Mouse (Mus musculus) retina, postnatal 7 days (tissue): Measurements from ENCODE around the gene AF067063.
A peak's percentile ranks its signal among the peaks of the same experiment; 100 is the strongest.
"Not testable (repeated sequence)": the region's sequence is repeated elsewhere in the genome, so short reads cannot be mapped to it uniquely, and the experiment has no call there.

Experiments used
- DNase-seq: peaks from one replicate; pipeline ENCODE4 v3.0.0-alpha.2; 2012; ENCODE audit warnings: low read depth, low spot score

The AF067063 gene

GRCm38 (mm10) chr13:119830116-119830515 is at the start of gene AF067063:
Gene AF067063, minus strand, starts transcription at chr13:119830216.
- DNase-seq, result not testable (repeated sequence)

DNA sequence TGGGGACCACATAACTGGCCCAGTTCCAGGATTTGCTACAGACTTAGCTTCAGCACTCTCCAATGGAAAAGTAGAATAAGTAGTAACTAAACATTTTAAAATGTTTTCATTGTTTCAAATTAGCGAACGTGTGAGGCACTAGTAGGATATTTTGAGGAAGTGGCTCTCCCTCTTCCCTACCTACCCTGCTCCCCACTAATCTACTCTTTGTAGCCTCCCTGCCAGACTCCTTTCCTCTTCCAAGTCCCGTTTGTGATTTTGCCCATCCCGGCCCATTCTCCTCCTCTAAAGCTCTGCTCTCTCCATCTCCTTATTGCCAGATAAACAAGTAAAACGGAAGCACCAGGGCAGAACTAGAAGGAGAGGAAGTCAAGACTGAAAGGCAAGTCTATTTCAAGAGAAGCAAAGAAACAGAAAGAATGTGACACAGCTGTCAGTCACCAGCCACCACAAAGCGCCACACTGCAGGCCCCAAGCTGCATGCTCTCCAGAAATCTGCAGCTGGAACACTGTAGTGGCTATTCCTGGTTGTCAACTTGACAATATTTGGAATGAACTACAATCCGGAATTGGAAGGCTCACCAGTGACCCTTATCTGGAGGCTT is 34.5 kb upstream of the AF067063 start:
- DNase-seq, result not testable (repeated sequence)

DNA sequence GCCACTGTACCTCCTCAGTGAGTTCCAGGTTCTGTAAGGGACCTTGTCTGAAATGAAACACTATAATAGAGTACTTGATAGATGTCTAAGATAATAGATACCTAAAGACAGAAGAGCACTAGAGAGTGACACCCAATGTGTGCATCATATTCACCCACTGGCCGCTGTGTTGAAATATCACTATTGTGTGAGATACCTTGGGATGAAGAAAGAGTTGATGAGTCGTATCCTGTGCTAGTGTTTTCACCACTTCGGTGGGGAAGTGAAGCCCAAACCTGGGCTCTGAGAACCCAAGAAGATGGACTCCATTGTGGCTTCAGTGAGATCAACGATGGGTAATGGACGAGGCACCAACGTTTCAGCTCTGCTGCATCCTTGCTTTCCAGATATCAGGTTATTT is 32.4 kb upstream of the AF067063 start:
- not testable (repeated sequence) for DNase-seq

GRCm38 (mm10) chr13:119839982-119840381 is 10.0 kb upstream of the AF067063 start:
- DNase-seq, result not testable (repeated sequence)

DNA sequence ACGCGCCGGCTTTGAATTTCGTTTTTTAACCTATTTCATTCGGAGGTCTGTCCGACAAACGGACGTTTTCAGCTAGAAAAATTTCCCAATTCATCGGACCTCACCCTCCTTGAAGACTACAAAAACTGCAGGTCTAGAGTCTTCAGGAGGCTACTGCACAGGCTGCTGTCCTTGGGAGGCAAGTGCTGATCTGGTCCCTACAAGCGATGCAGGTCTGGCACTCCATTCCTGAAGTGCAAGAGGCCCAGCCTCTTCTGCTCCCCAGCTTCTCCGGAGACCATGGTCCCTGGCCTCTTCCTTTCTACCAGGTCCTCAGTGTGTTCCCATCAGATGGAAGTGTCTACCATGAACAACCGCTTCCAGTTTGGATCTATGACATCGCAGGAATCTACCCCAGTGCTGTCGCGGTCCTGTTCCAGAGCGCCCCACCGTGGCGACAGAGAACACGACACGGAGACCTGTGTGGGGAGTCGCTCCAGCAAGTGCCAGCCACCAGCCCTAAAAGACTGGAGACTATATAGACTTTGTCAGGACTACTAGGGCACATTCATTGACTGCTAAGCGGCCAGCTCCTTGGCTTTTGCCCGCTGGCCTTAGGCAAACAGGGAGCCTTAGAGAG is 7.8 kb upstream of the AF067063 start:
- DNase-seq, result not testable (repeated sequence)

- not testable (repeated sequence) for DNase-seq
These were observed 6.4 kb upstream of the AF067063 start for GRCm38 (mm10) chr13:119836324-119836811.

DNA sequence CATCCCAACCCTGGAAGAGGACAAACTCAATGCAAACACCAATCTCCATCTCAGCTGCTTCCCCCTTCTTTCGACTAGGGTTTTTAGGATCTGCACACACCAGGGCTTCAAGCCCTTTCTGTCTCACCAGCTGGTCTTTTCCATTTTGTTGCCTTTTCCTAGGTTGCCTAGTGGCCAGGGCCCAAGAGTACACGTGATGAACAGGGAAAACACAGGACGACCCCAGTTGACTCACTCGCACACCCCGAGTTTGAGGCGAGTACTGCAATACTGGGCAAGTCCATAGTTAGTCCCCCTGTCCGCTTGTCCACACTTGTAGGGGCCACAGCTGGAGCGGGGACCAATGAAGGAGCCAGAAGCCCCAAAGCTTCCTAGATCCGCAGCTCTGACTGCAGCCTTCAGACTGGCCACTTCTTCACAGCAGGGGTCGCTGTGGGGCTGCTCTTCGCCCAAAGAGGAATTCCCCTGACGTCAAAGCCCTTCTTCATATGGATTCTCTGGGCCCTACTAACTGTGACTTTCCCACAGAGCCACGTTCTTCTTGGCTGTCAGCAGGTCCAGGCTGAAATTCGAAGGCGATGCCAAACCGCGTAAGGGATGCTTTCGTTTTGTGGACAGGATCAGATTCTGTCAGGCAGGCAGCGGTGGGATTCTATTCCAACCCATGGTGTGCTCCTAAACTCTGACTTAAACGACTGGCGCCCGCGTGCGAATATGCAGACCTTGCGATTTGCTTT is 5.5 kb upstream of the AF067063 start, which contains the start of gene D13Ertd608e:
TSS of gene D13Ertd608e (plus strand) at position 687 of the 737 bp plus-strand sequence.
- DNase-seq, result peak; percentile 11

DNA sequence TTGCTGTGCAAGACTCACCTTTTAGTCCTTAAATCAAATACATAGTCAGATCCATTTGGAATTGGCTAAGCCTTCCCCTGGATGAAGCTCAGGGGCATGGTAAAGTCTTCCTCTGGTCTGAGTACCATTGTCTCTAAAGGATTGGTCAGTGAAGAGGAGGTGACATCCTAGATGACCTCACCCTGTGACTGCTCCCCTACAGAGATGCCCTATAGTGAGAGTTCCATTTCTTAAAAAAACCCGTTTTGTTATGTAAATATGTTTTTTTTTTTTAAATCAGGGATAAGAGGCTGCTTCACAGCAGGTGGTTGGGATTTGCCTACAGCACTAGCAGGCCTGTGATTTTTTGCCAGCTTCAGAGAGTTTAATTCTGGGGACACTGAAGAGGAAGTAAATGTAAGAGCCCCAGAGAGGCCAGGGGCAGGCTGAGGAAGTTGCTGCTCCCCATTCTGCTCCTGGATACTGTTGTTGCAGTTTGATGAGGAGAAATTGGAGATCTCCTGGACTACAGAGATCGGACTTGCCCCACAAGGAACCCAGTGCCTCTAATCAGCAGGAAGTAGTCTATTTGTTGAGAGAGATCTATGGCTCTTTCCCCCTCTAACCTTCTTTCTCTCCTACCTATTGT is 12.3 kb downstream of the AF067063 start:
- no peak for DNase-seq

DNA sequence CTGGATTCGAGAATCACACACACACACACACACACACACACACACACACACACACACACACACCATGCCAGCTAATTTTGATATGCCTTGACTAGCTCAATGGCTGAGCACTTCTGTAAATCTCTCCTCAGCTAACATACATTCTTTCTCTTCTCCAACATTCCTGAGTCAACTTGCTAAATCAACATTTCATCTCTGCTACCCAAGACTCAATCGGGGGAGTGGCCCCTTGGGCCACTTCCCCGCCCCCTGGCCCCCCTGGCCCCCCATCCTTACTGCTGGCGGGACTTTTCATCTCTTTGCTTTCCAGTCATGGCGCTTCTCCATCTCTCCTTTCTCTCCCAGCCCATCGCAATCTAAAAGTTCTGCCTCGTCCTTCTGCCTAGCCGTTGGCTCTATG is 13.2 kb downstream of the AF067063 start:
- DNase-seq, result no peak

DNA sequence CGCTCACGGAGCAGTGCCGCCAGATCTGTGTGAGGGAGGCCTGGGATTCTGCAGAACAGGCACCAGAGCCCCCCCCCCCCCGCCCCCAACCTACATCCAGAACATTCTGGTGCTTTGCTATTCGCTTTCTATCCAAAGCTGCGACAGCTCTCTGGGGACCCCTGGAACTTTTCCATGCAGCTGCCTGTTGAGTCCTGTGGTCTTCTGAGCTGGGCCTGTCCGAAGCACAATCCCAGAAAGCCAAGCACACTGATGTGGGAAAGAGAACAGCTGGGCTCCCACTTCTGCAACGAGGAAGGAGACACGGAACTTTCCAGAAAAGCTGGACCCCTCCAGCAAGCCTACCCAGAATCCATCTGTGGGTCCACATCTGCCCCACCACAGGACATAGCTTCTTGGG is 20.0 kb downstream of the AF067063 start:
- no peak for DNase-seq

DNA sequence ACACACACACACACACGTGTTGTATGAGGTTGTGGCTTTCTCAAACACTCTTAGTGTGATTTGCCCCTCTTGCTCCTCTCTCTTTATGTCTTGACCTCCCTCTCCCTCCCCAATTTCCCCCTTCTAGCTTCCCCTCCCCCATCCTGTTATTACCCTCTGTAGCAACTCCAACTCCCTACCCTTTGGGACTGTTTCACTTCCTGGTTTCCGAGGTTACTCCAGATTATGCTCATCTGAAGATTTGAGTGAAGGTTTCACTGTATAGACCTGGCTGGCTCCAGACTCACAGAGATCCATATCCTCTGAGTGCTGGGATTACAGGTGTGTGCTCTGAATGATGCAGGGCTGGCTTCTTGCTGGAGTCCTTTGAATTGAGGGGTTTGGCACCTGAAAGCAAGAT is 21.1 kb downstream of the AF067063 start:
- DNase-seq, result no peak

DNA sequence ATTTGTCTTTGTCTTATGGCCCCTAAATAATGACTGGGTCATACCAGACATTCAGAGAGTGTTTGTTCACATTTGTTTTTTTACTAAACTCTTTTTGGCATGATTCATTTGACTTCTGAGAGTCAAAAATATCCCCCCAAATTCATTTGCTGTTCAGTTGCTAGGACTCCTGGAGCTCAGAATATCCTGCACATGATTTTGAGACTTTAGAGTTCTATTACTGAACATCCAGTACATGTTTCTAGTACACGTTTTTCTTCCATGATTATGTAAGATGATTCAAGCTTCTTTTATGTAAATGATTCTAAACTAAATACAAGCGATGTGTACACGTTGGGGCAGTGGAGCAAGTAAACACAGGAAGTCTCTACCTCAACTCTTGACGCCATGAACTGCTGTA is 32.4 kb downstream of the AF067063 start:
- DNase-seq, result no peak

GRCm38 (mm10) chr13:119792791-119793404 is 37.1 kb downstream of the AF067063 start:
- DNase-seq, result no peak

DNA sequence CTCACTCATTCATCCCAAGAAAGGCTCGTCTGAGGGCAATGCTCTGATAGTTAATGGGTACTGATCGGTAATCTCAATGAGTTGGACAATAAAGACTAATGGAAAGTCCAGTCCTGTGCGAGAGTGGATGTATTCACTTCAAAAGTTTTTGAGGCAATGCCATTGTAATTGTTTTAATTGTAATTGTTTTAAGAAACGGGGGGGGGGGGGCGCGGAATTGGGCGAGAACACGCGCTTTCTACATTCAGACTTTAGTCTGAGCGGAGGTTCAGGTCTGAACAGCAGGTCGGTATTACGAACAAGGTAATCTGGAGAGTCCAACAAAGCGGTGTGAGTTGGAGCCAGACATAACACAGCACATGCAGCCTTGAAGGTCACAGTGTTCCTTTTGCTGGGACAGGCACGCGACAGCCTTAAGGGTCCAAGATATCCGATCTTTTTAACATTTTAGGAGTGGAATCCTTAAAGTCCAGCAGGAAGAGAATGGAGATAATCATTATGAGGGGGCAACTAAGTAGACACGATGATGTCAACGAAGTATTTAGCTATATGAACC is 38.4 kb downstream of the AF067063 start:
- DNase-seq, result no peak

- DNase-seq, result peak; percentile 92
These were observed 39.0 kb downstream of the AF067063 start, which contains the start of gene Zfp131 for GRCm38 (mm10) chr13:119790761-119791579. Gene Zfp131, minus strand, starts transcription at chr13:119790889.

GRCm38 (mm10) chr13:119789851-119790717 is 39.9 kb downstream of the AF067063 start:
- DNase-seq, result peak; percentile 27

DNA sequence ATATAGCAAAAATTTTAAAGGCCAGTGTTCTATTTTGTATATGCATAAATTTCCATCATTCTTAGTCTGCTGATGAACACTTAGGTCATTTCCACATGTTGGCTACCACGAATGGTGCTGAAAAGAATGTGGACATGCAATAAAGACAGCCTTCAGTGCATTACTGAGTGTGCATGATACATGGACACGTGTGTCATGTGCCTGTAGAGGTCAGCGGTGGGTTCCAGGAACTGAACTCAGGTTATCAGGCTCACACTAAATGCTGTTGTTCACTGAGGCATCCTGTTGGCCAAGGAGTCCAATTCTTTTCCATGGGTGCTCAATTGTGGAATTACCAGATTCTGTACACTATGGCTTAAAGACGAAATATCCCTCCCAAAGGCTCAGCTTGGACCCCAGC is 46.4 kb downstream of the AF067063 start:
- DNase-seq, result no peak
